Mouse (Mus musculus) small intestine, adult 2 months (tissue): ENCODE results near the gene Errfi1.

Experiments
- CTCF ChIP-seq: fragments of 200-500 bp; IDR thresholded peaks from 2 replicates; pipeline ENCODE4 v1.5.1; 2012; ENCODE audit warnings: low read depth, mild to moderate bottlenecking, control low read depth, inconsistent platforms, low read length, moderate library complexity, mixed read lengths; ENCODE audit not compliant: insufficient replicate concordance, insufficient read length; ENCODE audit errors: extremely low read depth
- POLR2A ChIP-seq: fragments of 200-500 bp; IDR thresholded peaks from 2 replicates; pipeline ENCODE4 v1.6.1; 2012; ENCODE audit warnings: low read depth, mild to moderate bottlenecking, control low read depth, inconsistent platforms, low read length, moderate library complexity

- TF ChIP-seq CTCF, result no peak
- no peak for TF ChIP-seq POLR2A
These were observed 6.8 kb downstream of the Errfi1 start for GRCm38 (mm10) chr4:150860526-150860925.
